Mouse (Mus musculus) myocyte (in vitro differentiated cells): Measurements from ENCODE around the gene Bckdha.

Experiments
- CEBPB ChIP-seq: IDR thresholded peaks from 2 replicates; pipeline ENCODE4 v1.6.1; 2011; ENCODE audit warnings: mild to moderate bottlenecking, moderate library complexity; ENCODE audit not compliant: poor library complexity, insufficient read depth, severe bottlenecking
- E2F4 ChIP-seq: IDR thresholded peaks from one replicate; pipeline ENCODE4 v1.6.1; 2011; ENCODE audit warnings: mild to moderate bottlenecking, control low read depth, moderate library complexity; ENCODE audit not compliant: insufficient read depth
- MAX ChIP-seq: IDR thresholded peaks from one replicate; pipeline ENCODE4 v1.6.1; 2011; ENCODE audit warnings: low read depth, mild to moderate bottlenecking, control low read depth
- MYOD1 ChIP-seq, 3 experiments: IDR thresholded peaks; one replicate each; pipeline ENCODE4 v1.6.1; 2011; ENCODE audit warnings: control low read depth in 2 of 3, low read depth in 2 of 3, mild to moderate bottlenecking in 2 of 3, moderate library complexity in 1 of 3; ENCODE audit not compliant: insufficient read length in 2 of 3, control insufficient read depth in 1 of 3
- MYOG ChIP-seq, 3 experiments: IDR thresholded peaks; one replicate each; pipeline ENCODE4 v1.6.1; 2011; ENCODE audit warnings: control low read depth in 2 of 3, low read depth in 2 of 3, mild to moderate bottlenecking in 2 of 3; ENCODE audit not compliant: insufficient read length in 2 of 3, control insufficient read depth in 1 of 3, insufficient read depth in 1 of 3
- POLR2A ChIP-seq: IDR thresholded peaks from one replicate; pipeline ENCODE4 v1.6.1; 2011; ENCODE audit warnings: low read depth, mild to moderate bottlenecking, control low read depth, moderate library complexity; ENCODE audit not compliant: insufficient read length
- POLR2AphosphoS2 ChIP-seq: IDR thresholded peaks from one replicate; pipeline ENCODE4 v1.6.1; 2011; ENCODE audit warnings: low read depth, control low read depth; ENCODE audit not compliant: insufficient read length
- TCF12 ChIP-seq: IDR thresholded peaks from one replicate; pipeline ENCODE4 v1.6.1; 2011; ENCODE audit warnings: mild to moderate bottlenecking, control low read depth; ENCODE audit not compliant: poor library complexity, insufficient read depth, severe bottlenecking
- TCF3 ChIP-seq: IDR thresholded peaks from one replicate; pipeline ENCODE4 v1.6.1; 2011; ENCODE audit warnings: low read depth, control low read depth; ENCODE audit not compliant: insufficient read length
- USF1 ChIP-seq: IDR thresholded peaks from one replicate; pipeline ENCODE4 v1.6.1; 2011; ENCODE audit warnings: low read depth, mild to moderate bottlenecking, control low read depth, moderate library complexity

GRCm38 (mm10) chr7:25672442-25672841 is 13.7 kb upstream of the Bckdha start:
- no peak for TF ChIP-seq MAX
- TF ChIP-seq USF1: no peak
- TF ChIP-seq POLR2A: no peak
- TF ChIP-seq TCF12: no peak
- no peak for TF ChIP-seq TCF3
- no peak for TF ChIP-seq E2F4
- no peak for TF ChIP-seq POLR2AphosphoS2
- TF ChIP-seq MYOG (IDR thresholded peaks at IDR 0.05; ENCODE audit: control insufficient read depth in 1 of 3, insufficient read depth in 1 of 3, insufficient read length in 2 of 3, low read depth in 2 of 3): no peak
- TF ChIP-seq CEBPB: no peak
- TF ChIP-seq MYOD1 (IDR thresholded peaks at IDR 0.05; ENCODE audit: control insufficient read depth in 1 of 3, insufficient read length in 2 of 3, low read depth in 2 of 3): no peak
